Mouse (Mus musculus) testis, postnatal 10 days (tissue): Measurements from ENCODE around the gene Ddah1.

Experiments
- DNase-seq: peaks from one replicate; pipeline ENCODE4 v3.0.0; 2021; ENCODE audit warnings: low spot score

The Ddah1 gene

DNA sequence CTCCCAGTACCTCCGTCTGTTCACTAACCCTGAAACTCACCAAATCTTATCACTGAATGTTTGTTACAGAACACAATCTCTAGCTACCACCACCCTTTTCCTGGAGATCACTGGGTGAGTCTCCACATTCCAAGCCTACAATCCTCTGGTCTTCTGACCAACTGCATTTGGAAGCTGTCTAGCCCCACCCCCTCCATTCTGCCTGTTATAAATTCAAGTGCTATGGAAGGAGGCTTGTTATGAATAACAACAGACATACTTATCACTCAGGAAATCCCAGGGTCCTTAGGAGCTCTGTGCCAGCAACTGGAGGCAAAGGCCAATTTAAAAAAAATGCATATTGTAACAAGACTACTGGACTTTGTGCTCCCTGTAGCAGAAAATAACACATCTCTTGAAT lies 58.3 kb downstream of the Ddah1 start:
- DNase-seq: no peak

GRCm38 (mm10) chr3:145817276-145817675 lies 58.8 kb downstream of the Ddah1 start:
- DNase-seq: no peak

DNA sequence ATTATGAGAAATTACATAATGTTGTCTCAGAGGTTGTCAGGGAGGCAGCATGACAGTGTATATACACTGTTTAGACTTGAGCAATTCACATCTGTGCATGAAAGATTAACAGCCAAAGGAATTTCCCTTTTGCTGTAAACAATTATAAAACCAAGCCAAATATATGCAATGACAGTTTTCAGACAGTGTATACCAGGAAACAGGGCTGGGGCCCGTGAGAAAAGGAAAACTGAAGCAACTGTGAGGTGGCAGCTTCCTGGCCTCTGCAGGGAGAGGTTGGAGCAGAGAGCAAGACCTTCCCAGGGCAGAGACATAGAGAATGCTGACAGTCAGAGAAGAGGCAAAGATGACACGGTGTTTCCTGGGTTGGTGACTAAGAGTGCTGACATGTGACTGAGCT lies 62.0 kb downstream of the Ddah1 start:
- DNase-seq: no peak

- no peak for DNase-seq
Observed at GRCm38 (mm10) chr3:145820938-145821337, 62.5 kb downstream of the Ddah1 start.

DNA sequence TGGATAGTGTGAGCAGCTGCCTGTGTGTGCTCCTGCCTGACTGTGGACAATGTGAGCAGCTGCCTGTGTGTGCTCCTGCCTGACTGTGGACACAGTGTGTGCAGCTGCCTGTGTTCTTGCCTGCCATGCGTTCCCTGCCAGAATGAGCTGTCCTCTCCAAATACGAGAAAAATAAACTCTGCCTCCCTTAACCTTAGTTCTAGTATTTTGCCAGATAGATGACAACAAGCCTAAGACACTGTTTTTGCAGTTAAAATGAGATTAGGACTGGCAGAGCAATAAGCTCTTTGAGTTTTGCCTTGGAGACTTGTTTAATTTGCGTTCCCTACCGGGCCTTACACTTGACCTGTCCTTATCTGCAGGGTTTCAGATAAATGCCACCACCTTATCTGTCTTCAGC lies 63.7 kb downstream of the Ddah1 start:
- DNase-seq: no peak

- DNase-seq: no peak
Observed at GRCm38 (mm10) chr3:145823661-145824060, 65.2 kb downstream of the Ddah1 start.

- no peak for DNase-seq
Observed at GRCm38 (mm10) chr3:145825416-145826055, 67.1 kb downstream of the Ddah1 start.

- no peak for DNase-seq
Observed at GRCm38 (mm10) chr3:145827191-145828045, 68.9 kb downstream of the Ddah1 start.

GRCm38 (mm10) chr3:145828906-145829305 lies 70.4 kb downstream of the Ddah1 start:
- DNase-seq: no peak

GRCm38 (mm10) chr3:145833948-145834538 lies 75.6 kb downstream of the Ddah1 start:
- no peak for DNase-seq

GRCm38 (mm10) chr3:145838281-145838680 lies 79.8 kb downstream of the Ddah1 start:
- no peak for DNase-seq

DNA sequence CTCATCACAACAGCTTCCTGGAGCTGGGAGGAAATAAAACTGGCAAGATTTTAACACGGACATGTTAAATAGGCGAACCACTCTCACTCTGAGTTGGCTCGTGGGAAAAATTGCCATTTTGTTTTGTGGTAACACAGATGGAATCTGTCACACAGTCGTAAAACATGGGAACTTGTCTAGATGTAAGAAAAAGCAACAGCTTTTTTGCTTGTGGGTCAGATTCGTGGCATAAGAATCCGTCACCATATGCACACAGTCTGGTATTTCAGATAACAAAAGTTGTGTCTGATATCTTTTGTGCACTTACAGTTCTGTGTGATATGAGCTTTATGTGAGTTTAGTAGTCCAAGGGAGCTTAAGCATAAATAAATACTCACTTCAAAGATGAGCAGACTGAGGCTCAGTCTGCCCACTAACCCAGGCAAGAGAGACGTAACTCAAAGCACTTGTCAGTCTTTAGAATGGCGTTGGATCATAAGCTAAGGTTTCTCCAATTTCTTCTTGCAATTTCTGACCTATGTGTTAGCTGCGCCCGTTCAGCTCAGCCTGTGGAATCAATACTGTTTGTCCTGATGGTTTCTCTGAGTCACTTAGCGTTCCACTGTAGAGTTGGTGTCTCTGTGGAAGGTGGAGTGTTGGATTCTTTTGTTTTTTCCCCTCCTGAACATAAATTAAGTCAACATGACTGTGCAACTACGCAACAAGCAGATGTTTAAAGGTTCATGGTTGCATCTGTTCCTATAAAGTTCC lies 83.7 kb downstream of the Ddah1 start:
- no peak for DNase-seq

- DNase-seq: no peak
Observed at GRCm38 (mm10) chr3:145843836-145844235, 85.4 kb downstream of the Ddah1 start.

DNA sequence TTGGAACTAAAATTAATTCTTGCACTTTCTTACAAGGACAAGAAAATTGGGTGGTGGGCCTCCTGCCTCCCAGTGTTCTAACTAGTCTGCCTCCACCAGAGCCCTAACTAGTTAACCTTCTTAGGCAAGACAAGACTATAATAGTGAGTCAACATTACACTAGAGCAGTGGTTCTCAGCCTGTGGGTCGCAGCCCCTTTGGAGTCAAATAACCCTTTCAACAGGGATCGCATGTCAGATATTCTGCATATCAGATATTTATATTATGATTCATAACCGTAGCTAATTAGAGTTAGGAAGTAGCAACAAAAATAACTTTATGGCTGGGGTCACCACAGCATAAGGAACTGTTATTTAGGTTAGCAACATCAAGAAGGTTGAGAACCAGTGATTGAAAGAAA lies 86.4 kb downstream of the Ddah1 start:
- DNase-seq: no peak

- DNase-seq: no peak
Observed at GRCm38 (mm10) chr3:145846255-145846654, 87.8 kb downstream of the Ddah1 start.

DNA sequence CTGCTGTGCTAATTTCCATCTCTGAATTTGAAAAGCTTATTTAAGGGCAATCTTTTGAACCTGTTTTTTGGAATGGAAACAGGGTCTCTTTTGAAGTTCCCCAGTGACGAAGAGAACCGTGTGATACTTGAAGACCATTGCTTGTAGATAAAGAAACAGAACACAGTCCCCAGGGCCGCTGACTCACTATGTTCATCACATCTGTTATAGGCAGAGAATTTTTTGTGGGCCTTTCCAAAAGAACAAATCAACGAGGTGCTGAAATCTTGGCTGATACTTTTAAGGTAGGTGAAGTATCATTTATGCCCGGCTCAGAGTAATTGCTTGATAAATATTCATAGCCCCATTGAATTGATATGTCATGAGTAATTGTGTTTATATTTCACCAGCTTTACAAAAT lies 93.6 kb downstream of the Ddah1 start:
- DNase-seq: no peak

DNA sequence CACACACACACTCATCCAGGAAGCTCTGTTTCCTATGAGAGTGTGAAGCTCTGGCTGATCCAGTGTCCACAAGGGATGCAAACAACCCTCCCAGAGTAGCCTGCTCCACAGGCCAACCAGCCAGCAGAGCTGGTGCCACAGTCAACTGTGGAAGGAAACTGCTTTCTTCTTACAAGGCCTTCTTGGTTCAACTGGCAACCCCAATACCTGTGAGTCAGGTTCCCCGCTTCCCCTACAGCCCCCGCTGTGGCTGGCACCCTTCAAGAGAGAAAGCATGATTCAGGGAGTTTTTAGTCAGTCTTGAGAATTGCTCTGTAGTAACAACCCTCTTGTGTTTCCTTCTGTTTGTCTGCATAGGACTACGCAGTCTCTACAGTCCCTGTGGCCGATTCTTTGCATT lies 94.3 kb downstream of the Ddah1 start:
- no peak for DNase-seq

GRCm38 (mm10) chr3:145853713-145854112 lies 95.2 kb downstream of the Ddah1 start:
- no peak for DNase-seq

- no peak for DNase-seq
Observed at GRCm38 (mm10) chr3:145854427-145854826, 96.0 kb downstream of the Ddah1 start.

DNA sequence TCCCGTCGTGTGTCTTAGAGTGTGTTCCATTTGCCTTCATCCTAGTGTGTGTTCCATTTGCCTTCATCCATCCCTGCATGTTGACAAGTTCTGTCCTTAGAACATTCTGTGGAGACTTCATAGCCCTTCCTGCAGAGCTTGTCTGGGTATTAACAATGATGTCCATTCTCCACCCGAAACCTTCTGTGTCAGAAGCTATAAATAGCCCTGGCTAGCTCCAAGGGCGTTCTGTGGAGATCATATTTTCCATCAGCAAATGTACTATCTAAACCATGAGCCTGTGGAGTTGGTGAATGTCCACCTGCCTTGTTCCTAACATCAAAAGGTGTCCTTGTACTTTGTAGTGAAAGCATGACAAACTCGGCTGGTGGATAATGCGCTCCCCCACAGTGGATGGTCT lies 96.8 kb downstream of the Ddah1 start:
- DNase-seq: no peak

DNA sequence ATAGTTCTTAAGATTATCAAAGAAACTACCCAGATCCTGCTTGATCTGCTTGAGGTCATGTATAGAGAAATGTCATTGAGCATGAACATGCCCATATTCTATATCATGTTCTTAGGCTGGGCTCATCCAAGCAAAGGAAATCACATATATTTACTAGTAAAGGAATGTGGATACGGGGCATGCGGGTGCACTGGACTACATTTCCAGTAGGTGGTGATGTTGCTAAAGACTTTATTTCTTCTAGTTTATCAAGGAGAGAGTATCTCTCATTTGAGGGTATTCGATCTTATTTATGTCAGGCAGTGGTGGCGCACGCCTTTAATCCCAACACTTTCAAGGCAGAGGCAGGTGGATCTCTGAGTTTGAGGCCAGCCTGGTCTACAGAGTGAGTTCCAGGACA lies 99.9 kb downstream of the Ddah1 start:
- DNase-seq: no peak

DNA sequence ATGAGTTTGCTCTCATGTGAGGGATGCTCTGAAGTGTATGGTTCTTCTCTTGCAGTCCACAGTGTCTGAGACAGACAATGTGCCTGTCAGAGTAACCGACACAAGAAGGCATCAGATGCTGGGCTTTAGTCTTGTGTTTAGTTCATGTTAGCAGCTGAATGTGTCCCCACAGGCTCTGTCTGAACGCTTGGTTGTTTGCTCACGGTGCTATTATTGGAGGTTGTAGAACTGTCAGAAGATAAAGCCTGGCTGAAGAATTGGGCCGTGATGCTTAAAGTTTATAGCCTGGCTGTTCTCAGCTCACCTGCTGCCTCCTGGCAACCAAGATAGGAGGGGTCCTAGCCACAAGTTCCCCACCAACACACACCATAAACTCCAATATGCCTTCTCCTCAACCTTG lies 104.0 kb downstream of the Ddah1 start:
- DNase-seq: no peak
